Mouse (Mus musculus) embryonic stem cell, embryonic (primary cell): ENCODE measurements at regions not wholly inside any gene's neighbourhood (a gene's known extent, or its start where the extent isn't known, plus 50 kb on each side); places are given as distances from the start of the nearest gene placed in this dataset.
"Not testable (repeated sequence)": the region's sequence is repeated elsewhere in the genome, so short reads cannot be mapped to it uniquely, and the experiment has no call there.

Experiments used
- CTCF ChIA-PET, 4 experiments: fragments of 300-600 bp in 2 of 4; fragments of 350-600 bp in 2 of 4; sonication (Branson Sonifier 250); formaldehyde crosslinking; loops; one replicate each; lab custom pipeline; 2022; ENCODE audit warnings: inconsistent platforms in 2 of 4; lab: Charles Lee
- POLR2A ChIA-PET, 4 experiments: fragments of 300-600 bp in 2 of 4; fragments of 350-600 bp in 2 of 4; sonication (Branson Sonifier 250); formaldehyde crosslinking; loops; one replicate each; lab custom pipeline; 2022; ENCODE audit warnings: antibody characterized with exemption in 4 of 4, inconsistent platforms in 1 of 4; lab: Charles Lee

DNA sequence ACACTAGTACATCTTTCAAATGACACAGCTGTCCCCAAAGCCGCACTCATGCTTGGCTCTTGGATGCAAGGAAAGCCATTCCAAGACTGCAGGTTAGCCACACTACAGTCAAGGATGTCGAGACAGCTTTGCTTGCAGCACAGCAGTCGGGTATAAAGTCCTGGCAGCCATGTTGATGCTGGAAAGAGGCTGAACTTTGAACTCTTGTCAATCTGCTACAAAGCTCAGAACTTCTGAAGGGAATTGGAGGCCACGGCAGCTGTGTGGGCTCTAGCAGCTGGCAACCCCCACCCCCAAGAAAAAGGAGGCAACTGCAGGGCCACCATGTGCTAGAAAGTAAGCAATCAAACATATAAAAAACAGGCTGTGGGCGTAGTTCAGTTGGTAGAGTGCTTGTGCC lies 90.0 kb upstream of the Zcchc2 start:
- ChIA-PET CTCF (interaction anchor here in 1 of 4 experiments (1.2 kb wide), 1 partner anchor 11 kb away, joined by 3 read pairs; no protein-coding TSS in a partner anchor), POLR2A (interaction anchor here in 1 of 4 experiments (0.5 to 1.1 kb wide), 3 partner anchors 90 to 1279 kb away, joined by 3 to 4 read pairs (median 3); partner anchors contain the start of genes Pign, Relch and Zcchc2)

DNA sequence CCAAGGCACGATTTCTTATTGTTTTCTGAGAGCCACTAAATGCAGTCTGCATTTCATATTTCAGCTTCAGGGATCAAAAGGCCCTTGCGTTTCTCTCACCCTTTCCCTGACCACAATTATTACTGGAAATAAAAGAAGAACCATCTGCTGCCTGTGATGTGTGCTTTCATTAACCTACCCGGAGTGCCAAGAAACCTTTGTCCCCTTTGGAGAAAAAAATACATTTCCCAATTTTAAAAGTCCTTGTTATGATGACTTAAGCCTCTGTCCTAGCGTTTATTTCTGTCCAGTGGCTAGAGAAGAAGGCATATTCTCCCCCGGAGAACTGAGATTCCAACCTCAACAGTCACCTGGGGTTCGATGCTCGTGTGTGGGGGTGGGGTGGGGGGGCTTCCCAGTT lies 89.3 kb upstream of the Zcchc2 start:
- ChIA-PET POLR2A (interaction anchor here in 2 of 4 experiments (0.7 to 1.1 kb wide), 2 partner anchors 19 to 89 kb away, joined by 3 to 4 read pairs; partner anchors contain the start of gene Zcchc2 (in 1 of the 2)), CTCF (interaction anchor here in 1 of 4 experiments (0.8 kb wide), 1 partner anchor 52 kb away, joined by 3 read pairs; no protein-coding TSS in a partner anchor)

DNA sequence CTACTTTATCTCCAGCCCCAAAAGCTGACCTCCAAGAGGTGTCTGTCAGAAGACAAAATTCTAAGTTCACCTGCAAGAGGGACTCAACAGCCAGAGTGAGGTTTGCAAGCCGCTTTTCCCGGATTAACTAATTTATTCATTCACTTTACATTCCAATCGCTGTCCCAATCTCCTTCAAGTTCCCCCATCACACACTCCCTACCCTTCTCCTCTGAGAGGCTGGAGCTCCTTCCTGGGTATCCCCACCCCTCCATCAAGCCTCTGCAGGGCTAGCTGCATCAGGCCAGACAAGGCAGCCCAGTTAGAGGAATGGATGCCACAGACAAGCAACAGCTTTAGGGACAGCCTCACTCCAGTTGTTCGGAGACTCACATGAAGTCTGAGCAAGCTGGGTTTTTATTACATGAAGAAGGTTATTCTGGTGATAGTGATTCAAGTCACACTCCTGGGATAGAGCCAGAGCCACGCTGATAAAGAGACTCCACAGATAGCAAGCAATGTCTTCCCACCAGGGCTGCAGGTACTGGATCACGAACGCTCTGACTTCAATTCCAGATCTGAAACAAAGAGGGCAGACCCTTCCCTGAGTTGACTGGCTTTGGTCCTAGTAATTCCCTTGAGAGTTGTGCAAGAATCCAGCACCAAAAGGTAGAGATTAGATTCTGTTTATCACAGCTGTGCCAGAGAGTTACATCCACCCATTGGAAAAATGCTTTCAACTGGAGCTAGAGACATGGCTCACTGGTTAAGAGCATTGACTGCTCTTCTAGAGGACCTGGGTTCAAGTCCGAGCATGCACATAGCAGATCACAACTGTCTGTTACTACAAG lies 86.7 kb upstream of the Zcchc2 start:
- POLR2A ChIA-PET: interaction anchor here in 2 of 4 experiments (0.7 to 2.8 kb wide), 10 partner anchors 7 to 130 kb away, joined by 3 to 10 read pairs (median 3); partner anchors contain the start of gene Zcchc2 (in 2 of the 2)
- CTCF ChIA-PET: interaction anchor here in 2 of 4 experiments (0.7 to 1.8 kb wide), 3 partner anchors 12 to 813 kb away, joined by 3 to 6 read pairs (median 3); no protein-coding TSS in a partner anchor

DNA sequence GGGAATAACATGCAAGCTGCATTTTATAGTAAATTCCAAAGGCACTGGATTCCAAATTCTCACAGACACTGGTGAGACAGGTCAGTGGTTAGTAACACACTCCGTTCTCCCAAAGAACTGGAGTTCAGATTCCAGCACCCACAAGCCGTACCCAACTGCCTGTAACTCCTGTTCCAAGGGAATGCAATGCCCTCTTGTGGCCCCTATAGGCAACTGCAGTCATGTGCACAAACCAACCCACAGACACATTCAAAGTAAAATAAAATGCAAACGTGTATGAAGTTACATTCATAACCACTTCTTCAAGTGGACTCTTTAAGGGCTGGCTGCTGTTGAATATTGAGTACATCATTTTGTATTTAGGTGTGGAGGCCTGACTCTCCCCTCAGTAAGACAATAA lies 85.5 kb upstream of the Zcchc2 start:
- ChIA-PET CTCF (interaction anchor here in 3 of 4 experiments (0.6 to 0.7 kb wide), 3 partner anchors 127 to 327 kb away, joined by 3 to 7 read pairs (median 4); no protein-coding TSS in a partner anchor), POLR2A (interaction anchor here in 2 of 4 experiments (0.9 to 2.8 kb wide), 6 partner anchors 9 to 129 kb away, joined by 3 to 10 read pairs (median 4); partner anchors contain the start of gene Zcchc2 (in 2 of the 2))

DNA sequence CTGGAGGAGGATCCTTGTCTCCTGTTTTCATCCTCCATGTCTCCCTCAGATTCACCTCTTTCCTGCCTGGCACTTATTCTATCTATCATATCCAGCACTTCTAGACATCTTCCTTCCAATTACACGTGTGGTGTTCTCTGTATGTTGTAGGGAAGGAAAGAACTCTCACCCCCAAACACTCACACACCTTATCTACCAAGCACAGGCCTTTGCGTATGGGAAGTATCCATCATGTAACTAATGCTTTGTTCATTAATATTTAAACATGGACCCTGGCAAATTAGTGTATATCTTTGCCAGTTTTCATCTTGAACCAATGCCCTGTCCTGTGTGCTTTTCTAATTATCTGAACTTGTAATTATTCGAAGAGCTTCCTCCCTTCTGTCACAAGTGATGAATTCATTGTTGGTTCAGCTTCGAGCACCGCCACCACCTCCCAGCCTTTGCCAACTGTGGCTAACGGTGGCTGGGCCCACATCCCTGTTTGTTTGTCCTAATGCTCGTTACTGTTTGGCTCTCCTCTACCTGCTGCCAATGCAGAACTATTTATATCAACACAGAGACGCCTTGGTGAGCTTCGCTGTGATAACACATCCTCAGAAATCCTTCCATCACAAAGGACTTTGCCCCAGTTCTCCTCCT lies 84.3 kb upstream of the Zcchc2 start:
- POLR2A ChIA-PET: interaction anchor here in 1 of 4 experiments (1.7 kb wide), 1 partner anchor 84 kb away, joined by 4 read pairs; the partner anchor contains the start of gene Zcchc2
- CTCF ChIA-PET: interaction anchor here in 1 of 4 experiments (0.6 kb wide), 1 partner anchor 44 kb away, joined by 11 read pairs; no protein-coding TSS in a partner anchor

DNA sequence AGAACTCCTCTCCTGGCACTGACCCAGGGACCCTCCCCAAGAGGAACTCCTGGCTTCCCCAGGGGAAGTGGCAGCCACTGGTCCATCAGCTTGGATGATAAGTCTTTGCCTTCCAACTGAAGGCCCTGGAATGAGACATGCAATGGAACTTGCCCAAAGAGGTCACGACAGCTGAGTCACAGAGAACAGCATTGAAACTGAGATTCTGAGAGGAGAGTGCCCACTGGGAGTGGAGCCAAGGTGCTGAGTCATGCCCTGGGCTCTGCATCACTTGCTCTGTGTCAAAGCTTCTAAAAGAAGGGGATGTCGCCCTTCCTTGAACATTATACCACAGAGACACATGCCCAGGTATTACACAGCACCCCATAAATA lies 83.8 kb upstream of the Zcchc2 start:
- CTCF ChIA-PET: interaction anchor here in 1 of 4 experiments (0.6 kb wide), 1 partner anchor 44 kb away, joined by 11 read pairs; no protein-coding TSS in a partner anchor

DNA sequence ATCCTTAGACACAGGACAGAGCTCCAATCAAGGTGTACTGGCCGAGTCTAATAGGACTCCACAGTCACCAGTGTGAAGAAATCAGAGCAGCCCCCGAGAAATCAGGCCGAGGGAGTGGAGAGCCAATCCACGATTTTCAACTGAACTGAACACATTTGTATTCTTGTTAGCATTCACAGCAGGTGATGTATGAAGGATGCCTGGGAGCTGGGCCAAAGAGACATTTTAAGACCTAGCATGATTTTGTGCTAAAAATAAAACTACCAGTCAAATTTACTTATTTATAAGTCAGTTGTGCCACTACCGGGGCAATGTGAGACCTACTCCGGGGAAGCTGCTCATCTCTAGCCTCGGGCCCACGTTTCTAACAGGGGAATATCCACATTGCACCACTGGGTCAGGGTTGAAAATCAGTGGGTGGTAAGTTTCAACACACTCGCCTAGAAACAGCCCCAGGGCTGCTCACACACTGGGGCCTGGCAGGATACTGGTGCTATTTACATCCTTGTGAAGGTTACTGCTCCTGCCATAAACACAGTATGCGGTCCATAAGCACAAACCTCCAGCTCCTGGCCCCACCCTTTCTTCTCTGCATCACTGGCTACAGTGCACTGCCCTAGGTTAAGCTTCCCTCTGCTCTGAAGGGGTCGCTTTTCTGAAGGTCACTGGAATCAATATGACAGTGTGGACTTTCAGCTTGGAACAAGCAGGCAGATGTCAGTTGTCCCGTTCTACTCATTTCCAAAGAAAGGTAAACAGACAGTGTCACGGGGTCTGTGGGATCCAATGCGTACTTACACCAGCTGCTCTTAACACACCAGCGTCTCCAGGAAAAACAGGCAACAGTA lies 82.0 kb upstream of the Zcchc2 start:
- ChIA-PET POLR2A (interaction anchor here in 3 of 4 experiments (0.7 to 2.0 kb wide), 4 partner anchors 13 to 553 kb away, joined by 3 to 8 read pairs (median 4); partner anchors contain the start of genes Pign (in 1 of the 3), Relch (in 1 of the 3) and Zcchc2 (in 1 of the 3)), CTCF (interaction anchor here in 2 of 4 experiments (0.5 to 1.2 kb wide), 2 partner anchors 17 to 23 kb away, joined by 3 to 4 read pairs; no protein-coding TSS in a partner anchor)

More for the DNA sequence above, 83.8 kb upstream of the Zcchc2 start:
- POLR2A ChIA-PET: no interaction called here

DNA sequence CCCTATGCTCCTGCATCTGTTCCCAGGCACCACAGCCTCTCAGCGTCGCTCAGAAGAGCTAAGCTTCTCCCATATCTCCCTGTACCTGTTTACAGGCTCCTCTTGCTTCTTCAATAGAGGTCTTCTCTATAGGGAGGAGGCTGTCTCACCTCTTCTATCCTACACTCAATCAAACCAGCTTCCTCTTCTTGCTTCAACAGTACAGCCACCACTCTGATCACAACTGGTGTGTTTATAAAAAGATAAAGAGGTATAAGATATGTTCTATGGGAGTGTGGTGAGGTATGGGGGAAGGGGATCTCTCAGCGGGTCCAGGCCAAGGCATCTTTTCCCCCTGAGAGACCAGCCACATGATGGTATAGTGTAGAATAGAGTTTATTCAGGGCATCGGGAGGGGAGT lies 81.1 kb upstream of the Zcchc2 start:
- POLR2A ChIA-PET: interaction anchor here in 3 of 4 experiments (0.7 to 2.0 kb wide), 3 partner anchors 81 to 554 kb away, joined by 3 to 8 read pairs (median 6); partner anchors contain the start of genes Pign (in 1 of the 3), Relch (in 1 of the 3) and Zcchc2 (in 1 of the 3)
- CTCF ChIA-PET: no interaction called here

DNA sequence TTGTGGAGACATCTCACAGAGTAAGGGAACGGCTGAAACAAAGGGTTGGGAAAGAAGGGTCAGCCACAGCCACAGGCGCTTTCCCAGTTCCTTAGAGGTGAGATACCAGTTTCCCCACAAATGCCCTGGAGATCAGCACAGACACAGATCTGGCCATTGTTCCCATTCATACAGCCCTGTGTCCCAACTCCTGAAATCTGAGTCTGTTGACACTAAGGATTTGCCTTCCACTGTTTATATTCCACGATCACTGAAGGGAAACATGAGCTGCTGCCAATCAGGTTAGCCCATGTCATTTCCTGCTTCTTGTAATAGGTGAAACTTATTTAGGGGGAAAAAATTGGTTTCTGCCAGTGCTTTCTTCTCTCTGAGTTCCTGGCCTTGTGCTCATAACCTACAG lies 78.5 kb upstream of the Zcchc2 start:
- ChIA-PET POLR2A (interaction anchor here in 1 of 4 experiments (1.0 kb wide), 1 partner anchor 79 kb away, joined by 3 read pairs; the partner anchor contains the start of gene Zcchc2), CTCF (no interaction called here)

DNA sequence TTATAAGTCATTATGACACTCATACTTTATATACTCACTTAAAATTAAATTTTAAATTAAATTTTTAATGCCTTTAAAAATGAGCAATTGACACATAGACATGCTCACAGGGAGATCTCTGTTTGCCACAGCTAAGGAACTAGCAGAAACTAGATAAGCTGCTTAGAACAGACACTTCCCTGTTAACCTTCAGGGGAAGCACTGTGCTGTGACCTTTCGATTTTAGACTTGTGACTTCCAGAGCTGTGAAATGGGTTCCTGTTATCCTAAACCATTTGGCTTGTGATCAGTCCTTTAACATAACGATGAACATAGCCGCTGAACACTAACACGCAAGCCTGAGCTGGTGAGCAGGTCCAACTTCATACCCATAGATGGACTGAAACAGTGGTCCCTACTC lies 68.4 kb upstream of the Zcchc2 start:
- POLR2A ChIA-PET: interaction anchor here in 2 of 4 experiments (0.9 to 1.3 kb wide), 2 partner anchors 14 to 68 kb away, joined by 3 to 4 read pairs; partner anchors contain the start of gene Zcchc2 (in 1 of the 2)
- CTCF ChIA-PET: no interaction called here

DNA sequence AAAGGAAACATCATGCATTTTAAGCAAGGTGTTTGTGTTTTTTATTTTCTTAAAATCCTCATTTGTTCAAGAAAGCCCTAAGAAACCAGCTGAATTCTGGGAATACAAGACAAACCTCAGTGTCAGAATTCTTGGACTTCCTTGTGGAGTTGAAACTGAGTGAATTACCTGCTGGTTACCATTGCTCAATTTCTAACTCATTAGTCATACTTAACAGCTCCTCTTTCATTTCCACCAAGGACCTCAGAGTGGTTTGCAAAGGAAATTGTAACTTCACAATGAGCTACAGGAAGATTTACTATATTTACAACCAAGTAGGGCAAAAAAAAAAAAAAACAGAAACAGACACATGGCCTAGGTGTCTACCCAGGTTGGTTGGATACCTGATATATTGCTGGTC lies 67.6 kb upstream of the Zcchc2 start:
- ChIA-PET POLR2A (interaction anchor here in 2 of 4 experiments (0.7 to 1.3 kb wide), 2 partner anchors 68 to 129 kb away, joined by 3 to 4 read pairs; partner anchors contain the start of gene Zcchc2 (in 1 of the 2)), CTCF (interaction anchor here in 1 of 4 experiments (0.6 kb wide), 1 partner anchor 249 kb away, joined by 5 read pairs; the partner anchor contains the start of gene Phlpp1)

DNA sequence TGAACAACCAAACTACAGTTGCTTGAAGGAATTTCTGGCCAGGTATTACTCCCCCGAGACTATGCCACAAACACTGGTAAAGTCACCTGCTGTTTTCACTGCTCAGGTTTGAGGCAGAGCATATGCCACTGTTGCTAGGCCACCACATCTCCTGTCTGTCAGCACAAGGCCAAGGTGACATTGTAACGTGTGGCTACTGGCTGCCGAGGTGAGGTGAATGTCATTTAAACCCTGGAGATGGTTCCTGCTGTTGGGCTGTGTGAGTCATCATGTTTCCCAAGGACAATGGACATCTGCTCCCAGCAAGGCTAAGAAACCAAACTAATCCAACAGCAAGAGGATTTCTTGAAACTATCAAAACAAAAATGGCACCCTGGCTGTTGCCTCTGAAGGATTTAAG lies 67.2 kb upstream of the Zcchc2 start:
- CTCF ChIA-PET: no interaction called here
- POLR2A ChIA-PET: no interaction called here

DNA sequence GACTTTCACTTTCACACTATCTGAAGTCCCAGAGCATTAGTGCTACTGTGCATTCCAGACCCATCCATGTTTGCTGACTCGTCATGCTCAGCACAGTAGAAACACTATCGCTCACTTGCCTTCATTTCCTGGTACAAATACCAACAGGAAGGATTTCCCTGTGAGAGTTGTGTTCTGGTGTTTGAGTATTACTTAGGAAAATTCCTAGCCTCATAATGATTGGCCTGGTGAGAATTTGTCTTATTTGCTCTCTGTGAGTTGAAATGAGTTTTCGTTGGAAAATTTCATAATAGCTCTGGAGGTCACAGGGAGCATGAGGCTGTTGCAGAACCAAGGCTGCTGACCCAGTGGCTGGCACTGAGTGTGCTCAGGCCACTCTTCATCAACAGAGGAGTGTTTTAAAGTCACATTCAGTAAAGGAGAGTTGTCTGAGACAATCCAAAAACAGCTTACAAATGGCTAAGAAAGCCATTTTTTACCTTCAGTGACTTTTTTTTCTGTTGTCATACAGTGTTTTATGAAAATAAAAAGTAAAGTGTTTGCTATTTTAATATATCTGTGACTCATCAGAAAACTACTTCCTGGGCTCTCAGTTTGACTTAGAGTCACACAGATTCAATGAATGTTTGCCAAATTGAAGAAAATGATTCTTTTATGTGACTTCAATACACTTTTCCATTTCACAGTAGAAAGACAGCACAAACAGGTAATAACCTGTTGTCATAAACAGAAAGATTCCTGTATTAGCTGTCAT lies 64.4 kb upstream of the Zcchc2 start:
- ChIA-PET CTCF (no interaction called here), POLR2A (no interaction called here)

DNA sequence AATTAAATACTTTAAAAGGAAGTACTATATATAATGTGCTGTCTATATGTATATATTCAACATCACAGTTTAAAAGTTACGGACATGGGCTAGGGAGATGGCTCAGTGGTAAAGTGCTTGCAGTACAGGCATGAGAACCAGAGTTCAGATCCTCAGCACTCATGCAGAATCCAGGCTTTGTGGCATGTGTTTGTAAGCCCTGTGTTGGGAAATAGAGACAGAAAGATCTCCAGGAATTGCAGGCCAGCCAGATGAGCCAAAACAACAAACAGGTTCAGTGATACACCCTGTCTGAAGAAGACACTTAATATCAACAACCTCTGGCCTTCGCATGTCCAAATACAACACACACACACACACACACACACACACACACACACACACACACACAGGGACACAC lies 63.3 kb upstream of the Zcchc2 start:
- POLR2A ChIA-PET: no interaction called here
- CTCF ChIA-PET: no interaction called here

DNA sequence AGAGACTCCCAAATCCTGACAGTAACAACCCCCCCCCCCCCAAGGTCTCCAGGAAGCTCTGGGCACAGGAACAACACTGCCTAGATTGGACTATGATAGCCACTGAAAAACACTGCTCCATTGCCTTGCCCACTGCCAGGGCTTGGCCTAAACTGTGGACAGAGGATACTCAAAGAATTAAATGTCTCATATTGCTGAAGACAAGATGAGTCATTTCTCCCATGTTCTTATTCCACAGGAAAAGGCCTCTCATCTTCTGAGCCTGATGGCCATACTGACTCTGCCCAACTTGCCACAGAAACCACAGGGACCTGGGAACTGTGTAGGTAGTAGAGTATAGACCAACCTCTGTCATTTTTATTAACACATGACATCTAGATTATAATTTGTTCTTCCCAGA lies 59.4 kb upstream of the Zcchc2 start:
- POLR2A ChIA-PET: no interaction called here
- CTCF ChIA-PET: interaction anchor here in 1 of 4 experiments (0.6 kb wide), 1 partner anchor 171 kb away, joined by 4 read pairs; no protein-coding TSS in a partner anchor

DNA sequence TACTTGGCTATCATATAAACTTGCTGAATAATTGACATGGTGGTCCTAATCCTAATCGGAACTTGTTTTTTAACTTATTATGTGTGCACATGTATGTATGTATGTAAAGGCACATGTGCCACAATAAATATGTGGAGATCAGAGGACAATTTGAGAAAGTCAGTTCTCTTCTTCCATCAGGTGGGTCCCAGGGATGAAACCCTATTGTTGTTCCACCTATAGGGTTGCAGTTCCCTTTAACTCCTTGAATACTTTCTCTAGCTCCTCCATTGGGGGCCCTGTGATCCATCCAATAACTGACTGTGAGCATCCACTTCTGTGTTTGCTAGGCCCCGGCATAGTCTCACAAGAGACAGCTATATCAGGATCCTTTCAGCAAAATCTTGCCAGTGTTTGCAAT lies 56.0 kb upstream of the Zcchc2 start:
- CTCF ChIA-PET, POLR2A ChIA-PET: not testable (repeated sequence)
